Mouse (Mus musculus) B cell, adult 2 months (primary cell): ENCODE data around the gene Birc5.
A peak's percentile ranks its signal among the peaks of the same experiment; 100 is the strongest.
"Not testable (repeated sequence)": the region's sequence is repeated elsewhere in the genome, so short reads cannot be mapped to it uniquely, and the experiment has no call there.

Experiments
- DNase-seq, 2 experiments: peaks; one replicate each; pipeline ENCODE4 v3.0.0; 2022

Birc5 gene

DNA sequence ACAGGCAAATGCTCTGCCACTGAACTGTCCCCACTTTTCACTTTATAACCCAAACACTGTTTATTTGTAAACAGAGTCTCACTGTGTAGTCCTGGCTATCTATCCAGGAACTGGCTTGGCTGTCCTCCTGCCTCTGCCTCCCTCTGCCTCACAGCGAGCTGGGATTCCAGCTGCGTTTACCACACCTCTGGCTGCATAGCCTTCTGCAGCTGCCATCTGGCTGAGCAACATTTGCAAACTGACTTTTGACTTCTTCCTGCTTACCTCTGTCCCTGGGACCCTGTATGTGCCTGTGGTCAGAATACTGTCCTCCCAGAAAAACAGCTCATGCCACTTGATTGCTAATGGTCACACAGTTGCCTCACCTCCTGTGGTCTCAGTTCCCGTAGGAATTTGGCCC, 21.7 kb upstream of the Birc5 start:
- no peak for DNase-seq

DNA sequence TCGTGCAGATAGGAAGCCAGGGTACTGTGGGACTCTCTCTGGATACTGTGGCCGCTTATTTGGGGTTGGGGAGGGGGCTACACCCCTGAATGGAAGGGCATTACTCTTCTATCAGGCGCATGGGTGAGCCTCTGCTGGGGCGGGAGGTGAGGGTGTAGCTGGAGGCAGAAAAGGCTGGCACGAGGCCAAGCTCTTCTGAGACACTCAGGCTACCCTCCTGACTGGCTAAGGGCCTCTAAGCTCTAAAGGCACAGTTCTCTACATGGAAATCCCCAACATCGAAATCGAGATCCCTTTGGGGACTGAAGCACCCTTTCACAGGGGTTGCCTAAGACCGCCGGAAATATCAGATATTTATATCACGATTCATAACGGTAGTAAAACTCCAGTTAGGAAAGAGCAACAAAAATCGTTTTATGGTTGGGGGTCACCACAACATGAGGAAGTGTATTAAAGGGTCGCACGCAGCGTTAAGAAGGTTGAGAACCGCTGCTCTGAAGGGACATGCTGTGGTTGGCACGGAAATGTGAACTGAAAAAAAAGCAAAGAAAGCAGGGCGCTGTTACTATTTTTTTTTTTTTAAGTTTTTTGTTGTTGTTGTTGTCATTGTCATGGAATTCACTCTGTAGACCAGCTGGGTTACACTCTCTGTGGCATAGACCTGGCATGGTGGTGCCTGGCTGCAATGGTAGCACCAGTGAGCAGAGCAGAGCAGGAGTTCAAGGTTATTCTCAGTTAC, 20.7 kb upstream of the Birc5 start:
- DNase-seq, result peak; percentile 82

DNA sequence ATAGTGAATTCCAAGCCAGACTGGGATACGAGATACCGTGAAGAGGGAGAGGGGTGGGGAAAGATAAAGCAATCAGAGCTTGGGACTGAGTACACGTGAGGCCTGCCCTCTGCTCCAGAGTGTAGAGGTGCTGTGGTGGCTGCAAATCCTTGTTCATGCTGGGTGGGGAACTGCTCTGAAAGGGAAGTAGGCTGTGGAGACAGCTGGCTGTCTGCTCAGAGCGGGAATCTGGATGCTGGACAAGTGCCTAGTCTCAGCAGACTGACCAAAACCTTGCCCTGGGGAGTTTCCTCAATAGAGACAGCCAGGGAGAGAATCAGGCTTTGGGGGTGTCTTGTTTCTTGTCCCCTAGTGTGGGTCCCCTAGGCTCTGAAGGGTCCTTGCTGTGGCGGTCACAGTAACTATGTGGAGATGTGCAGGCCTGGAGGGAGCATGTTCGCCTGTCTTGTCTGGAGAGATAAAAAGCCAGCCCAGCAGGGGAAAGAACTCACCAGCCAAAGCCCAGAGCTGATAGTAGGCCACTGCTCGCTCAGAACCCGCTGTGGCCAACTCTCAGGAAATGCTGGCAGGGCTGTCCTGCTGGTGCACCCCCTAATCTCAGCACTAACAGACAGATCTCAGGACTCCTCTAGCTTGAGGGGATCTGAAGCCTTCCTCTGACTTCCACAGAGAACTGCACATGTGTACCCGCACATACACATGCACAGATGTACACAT, 20.0 kb upstream of the Birc5 start:
- DNase-seq, result no peak

DNA sequence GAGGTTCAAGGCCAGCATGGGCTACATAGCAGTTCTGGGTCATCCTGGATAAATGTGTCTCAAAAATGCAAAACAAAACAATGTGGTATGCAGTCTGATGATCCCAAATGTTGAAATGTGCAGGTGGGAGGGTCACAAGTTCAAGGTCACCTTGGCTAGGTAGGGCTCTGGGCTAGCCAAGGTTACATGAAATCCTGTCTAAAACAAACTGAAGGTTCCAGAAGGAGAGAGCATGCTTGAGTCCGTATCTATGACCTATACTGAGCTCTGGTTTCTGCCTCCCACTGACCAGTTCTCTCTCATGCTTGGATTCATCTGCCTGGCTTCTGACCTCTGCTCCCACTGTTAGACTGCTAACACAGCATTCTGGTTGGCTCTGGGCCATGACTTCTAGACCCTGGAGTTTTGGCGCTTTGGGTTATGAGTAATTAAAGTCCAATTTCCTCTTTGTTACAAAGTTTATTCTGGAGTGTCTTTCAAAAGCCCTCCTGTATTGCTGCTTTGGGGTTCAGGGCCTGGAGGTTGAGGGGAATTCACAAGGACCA, 19.3 kb upstream of the Birc5 start:
- no peak for DNase-seq

DNA sequence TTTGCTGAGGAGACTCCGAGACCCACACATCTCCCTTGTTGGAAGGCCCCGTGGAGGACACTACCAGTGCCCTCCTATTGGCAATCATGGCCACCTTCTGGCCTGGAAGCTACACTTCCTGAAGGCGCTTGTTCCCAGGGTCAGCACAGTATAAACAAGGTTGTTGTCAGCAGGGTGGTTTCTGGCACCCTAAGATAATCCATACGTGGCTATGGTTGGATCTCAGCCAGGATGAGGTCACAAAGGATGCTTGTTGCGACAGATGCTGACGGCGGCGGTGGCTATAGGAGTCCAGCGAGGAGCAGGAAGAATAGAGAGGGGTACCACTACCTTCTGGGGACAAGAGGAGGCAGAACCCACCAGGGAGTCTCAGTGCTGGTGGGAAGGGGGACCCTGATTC, 18.6 kb upstream of the Birc5 start:
- no peak for DNase-seq

DNA sequence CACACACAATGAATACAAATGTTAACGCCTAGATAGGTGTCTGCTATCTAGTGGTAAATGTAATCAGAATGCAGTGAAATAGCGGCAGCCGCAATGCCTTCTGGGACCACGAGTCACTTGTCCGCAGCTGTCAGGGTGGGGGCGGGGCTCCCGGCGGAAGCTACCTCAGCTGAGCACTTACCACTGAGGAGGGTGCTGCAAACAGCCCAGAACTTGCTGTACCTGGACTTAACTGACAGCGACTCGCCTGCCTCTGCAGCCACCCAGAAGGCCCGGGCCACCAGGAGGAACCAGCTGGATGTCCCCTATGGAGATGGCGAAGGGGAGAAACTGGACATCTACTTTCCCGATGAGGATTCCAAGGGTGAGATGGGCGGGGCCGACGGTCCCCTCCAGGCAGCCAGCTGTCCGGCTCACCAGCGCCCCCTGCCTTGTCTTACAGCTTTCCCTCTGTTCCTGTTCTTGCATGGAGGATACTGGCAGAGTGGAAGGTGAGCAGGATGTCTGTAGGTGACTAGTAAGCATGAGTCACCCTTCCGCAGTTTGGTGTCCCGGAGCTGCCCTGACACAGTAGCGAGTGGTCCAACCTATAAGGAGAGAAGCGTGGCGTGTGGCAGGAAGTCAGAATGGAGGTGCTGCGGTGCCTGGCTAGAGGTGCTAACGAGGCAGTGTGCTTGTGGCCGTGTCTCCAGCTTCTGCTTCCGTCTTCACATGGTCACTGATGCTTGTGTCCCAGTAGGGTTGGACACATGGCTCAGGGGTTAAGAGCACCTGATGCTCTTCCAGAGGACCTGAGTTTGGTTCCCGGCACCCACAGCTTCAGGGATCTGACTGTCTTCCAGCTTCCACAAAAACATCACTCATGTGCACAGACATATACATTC, 16.7 kb upstream of the Birc5 start:
- peak; percentile 94 to 95 for DNase-seq

DNA sequence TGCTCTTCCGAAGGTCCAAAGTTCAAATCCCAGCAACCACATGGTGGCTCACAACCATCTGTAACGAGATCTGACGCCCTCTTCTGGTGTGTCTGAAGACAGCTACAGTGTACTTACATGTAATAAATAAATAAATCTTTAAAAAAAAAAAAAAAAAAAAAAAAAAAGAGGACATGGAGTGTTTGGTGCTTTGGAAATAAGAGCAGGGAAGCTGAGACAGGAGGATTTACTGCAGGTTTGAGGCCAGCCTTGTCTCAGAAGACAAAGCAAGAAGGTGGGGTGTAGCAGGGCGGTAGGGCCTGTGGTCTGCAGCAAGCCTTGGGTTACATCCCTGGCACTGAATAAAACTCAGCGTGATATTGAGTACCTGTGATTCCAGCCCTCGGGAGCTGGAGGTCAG, 15.5 kb upstream of the Birc5 start:
- not testable (repeated sequence) for DNase-seq

DNA sequence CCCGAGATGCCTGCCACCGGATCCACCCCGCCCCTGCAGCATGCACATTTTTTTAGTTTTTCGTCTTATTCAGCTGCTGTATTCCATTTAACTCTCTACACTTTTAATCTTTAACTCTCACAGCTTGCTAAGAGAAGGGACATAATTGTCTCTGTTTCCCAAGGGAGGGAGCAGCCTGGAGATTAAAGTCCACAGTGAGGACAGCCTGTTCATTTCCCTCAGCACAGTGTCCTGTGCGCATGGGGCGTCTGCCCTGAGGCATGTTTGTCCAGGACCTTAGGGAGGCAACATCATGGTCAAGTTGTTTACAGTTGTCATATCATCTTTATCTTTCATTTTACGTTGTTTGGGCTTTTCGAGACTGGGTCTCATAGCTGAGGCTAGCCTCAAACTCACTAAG, 15.0 kb upstream of the Birc5 start:
- DNase-seq, result no peak

- no peak for DNase-seq
These were observed 12.7 kb upstream of the Birc5 start for GRCm38 (mm10) chr11:117836306-117836705.

- DNase-seq, result no peak
These were observed 10.5 kb upstream of the Birc5 start for GRCm38 (mm10) chr11:117838572-117838971.

DNA sequence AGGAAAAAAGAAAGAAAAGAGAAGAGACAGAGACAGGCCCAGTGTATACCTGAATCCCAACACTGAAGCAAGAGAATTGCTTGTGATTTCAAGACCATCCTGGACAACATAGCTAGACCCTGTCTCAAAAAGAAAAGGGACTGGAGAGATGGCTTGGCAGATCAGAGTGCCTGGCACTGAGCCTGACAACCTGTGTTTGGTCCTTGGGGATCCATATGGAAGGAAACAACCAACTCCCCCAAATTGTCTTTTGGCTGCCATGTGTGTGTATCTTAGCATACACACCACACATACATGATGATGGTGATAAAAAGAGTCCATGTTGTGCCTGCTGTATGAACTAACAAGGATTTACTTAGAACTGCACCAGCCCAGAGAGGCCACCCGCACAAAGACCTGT, 10.0 kb upstream of the Birc5 start:
- no peak for DNase-seq

GRCm38 (mm10) chr11:117840910-117841309, 8.1 kb upstream of the Birc5 start:
- DNase-seq, result no peak

GRCm38 (mm10) chr11:117843434-117843833, 5.6 kb upstream of the Birc5 start:
- DNase-seq, result no peak

DNA sequence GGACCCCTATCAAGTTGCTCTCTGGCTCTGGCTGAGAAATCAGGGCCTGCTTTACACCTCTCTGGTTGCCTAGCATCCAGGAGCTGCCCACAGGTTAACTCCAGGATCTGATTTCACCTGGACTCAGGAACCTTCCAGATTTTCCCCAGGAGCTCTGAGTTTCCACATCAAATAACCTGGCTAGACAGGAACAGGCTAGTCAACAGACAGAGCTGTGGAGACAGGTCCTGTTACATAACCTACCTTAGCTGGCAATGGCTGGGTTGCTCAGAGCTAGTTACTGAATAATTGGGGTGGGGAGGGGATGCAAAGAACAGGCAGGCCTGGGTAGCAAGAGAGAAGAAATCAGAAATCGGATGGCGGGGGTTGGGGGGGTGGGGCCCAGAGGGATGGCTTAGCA, 4.1 kb upstream of the Birc5 start:
- DNase-seq, result no peak

DNA sequence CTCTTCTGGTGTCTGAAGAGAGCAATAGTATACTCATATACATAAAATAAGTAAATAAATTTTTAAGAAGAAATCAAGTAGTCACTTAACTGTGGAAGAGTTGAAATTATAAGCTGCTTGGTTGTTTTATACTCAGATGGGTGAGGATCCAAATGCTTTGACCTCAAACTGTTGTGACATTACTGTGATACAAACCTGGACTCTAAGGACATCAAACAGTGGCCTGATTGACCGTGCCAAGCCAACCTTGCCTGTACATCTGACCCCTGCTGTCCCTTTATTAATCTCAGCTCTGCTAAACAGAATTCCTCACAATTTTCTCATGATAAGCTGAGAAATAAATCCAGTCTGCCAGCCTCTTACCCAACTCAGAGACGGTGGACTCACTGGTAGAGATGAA, 3.4 kb upstream of the Birc5 start:
- no peak for DNase-seq

DNA sequence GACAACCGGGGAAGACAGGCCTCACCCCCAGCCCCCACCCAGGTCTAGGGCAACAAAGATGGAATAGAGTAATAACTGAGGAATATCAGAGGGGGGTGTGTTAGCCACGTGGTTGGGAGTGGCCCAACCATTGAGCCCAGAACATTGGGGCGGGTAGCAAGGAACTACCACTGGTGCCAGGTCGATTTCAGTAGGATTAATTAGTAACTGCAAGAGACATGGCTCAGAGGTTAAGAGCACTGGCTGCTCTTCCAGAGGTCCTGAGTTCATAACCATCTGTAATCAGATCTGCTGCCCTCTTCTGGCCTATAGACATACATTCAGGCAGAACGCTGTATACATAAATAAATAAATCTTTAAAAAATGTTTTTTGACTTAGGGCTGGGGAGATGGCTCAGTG, 2.4 kb upstream of the Birc5 start:
- peak in 1 of 2 experiments; percentile 40 for DNase-seq

- no peak for DNase-seq
These were observed 1.3 kb upstream of the Birc5 start for GRCm38 (mm10) chr11:117847593-117848215.

- DNase-seq, result peak in 1 of 2 experiments; percentile 52
These were observed 623 bp upstream of the Birc5 start for GRCm38 (mm10) chr11:117848271-117848984.

DNA sequence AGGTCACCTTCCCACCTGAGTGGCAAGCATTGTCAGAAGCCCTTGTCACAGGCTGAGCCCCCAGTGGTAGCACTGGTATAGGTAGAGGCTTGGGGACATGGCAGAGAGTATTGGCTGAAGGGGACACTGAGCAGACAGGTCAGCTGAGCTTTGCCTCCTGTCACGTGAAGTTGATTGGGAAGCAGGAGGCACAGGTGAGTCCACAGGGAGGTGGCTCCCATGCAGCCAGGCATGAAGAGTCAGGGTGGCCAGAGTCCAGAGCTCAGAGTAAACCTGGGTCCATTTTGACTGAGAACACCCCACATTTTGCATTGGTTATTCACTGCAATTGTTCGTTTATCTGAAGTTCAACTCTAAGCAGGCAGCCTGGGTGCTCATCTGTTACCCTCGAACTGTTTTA, 3.8 kb downstream of the Birc5 start:
- no peak for DNase-seq

DNA sequence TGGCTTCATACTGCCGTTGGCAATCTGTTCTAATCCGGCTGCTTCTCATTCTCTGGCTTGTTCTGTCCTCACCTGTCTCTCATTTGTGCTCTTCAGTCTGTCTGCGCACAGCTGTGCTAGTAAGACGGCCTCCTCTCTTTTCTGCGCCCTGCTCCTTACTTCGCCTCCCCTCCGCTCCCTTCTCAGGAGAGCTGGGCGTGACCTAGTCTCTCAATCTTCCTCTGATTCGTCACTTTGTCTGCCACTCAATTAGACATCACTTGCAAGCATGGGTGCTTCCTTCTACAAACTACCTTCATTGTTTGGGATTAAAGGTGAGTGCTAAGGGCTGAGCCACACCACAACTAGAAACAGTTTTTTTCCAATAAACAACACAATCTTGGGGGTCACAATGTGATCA, 5.2 kb downstream of the Birc5 start:
- DNase-seq, result no peak

DNA sequence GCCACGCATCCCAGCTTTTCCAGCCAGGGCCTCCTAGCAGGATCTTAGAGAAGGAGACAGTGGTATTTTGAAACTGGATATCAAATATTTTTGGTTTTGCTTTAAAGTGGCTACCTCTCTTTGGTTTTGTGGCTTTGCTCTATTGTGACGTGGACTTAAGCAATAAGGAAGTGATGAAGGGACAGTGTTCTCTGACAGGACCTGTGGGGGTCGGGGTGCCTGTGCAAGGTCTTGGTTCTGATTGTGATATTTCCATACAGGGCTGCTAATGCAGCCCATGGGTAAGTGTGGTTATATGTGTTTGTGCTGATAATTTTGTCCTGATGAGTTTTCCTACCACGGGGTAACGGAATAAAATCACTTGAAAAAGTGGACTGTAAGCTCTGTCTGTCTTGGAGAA, 6.3 kb downstream of the Birc5 start:
- no peak for DNase-seq

DNA sequence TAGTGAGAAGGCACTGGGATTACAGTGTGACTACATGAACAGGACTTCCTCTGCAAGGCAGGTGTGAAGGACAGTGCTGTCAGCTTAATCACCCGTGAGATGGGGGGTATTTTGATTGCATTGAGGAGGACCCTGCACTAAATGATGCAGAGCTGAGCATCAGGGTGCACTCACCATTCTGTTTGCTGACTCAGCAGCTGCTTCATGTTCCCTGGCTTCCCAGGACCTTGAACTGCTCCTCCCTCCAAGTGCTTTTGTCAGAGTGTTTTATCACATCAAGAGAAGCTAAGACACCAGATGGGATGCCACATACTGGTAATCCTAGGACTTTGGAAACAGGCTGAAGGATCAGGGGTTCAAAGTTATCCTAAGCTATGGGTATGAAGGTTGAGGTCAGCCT, 6.9 kb downstream of the Birc5 start:
- DNase-seq, result no peak
